Mouse (Mus musculus) kidney, embryonic 15.5 days (tissue): ENCODE data around the gene Rab5b. TPM values are rescaled to one million over a fixed set of nuclear protein-coding genes. Genes with fewer than 3 reads are reported as not detected.
A peak's percentile ranks its signal among the peaks of the same experiment; 100 is the strongest.

Source experiments
- ATAC-seq: fragments of 200-750 bp; cut with Nextera tagmentation; replicated peaks from 2 replicates; pipeline ENCODE4 v1.8.0; 2017; ENCODE audit warnings: moderate TSS enrichment; ENCODE audit not compliant: low FRiP score
- H3K27ac ChIP-seq: fragments of 300-500 bp; sonication (generic); 2 replicates; pipeline ENCODE4 v1.5.1; 2015; ENCODE audit warnings: mild to moderate bottlenecking, inconsistent platforms
- H3K27me3 ChIP-seq: fragments of 300-500 bp; sonication (generic); 2 replicates; pipeline ENCODE4 v1.6.1; 2015; ENCODE audit warnings: inconsistent platforms
- H3K36me3 ChIP-seq: fragments of 300-500 bp; sonication (generic); 2 replicates; pipeline ENCODE4 v1.6.1; 2015; ENCODE audit warnings: inconsistent platforms
- H3K4me1 ChIP-seq: fragments of 300-500 bp; sonication (generic); 2 replicates; pipeline ENCODE4 v1.6.1; 2015; ENCODE audit warnings: inconsistent platforms
- H3K4me2 ChIP-seq: fragments of 300-500 bp; sonication (generic); 2 replicates; pipeline ENCODE4 v1.6.1; 2015; ENCODE audit warnings: moderate library complexity, mild to moderate bottlenecking, inconsistent platforms
- H3K4me3 ChIP-seq: fragments of 300-500 bp; sonication (generic); replicated peaks from 2 replicates; pipeline ENCODE4 v1.5.1; 2015; ENCODE audit warnings: mild to moderate bottlenecking, inconsistent platforms
- H3K9ac ChIP-seq: fragments of 300-500 bp; sonication (generic); 2 replicates; pipeline ENCODE4 v1.6.1; 2015; ENCODE audit warnings: mild to moderate bottlenecking, inconsistent platforms
- H3K9me3 ChIP-seq: fragments of 300-500 bp; sonication (generic); replicated peaks from 2 replicates; pipeline ENCODE4 v1.6.1; 2016; ENCODE audit warnings: inconsistent platforms
- WGBS: fragments of 180-500 bp; shearing (Covaris S2); methylation state at CpG from one replicate; pipeline ENCODE4 v1.1.7; 2015; ENCODE audit warnings: mixed read lengths; 5-methylcytosine and 5-hydroxymethylcytosine counted together
- polyA plus RNA-seq: library from polyadenylated mRNA; unstranded; fragments of >200 nt; fragmentation: Nextera tagmentation; extraction: Ambion mirVana; gene quantifications from 2 replicates; pipeline ENCODE4 v1.2.1, GENCODE M21; 2015

Rab5b gene
- polyA plus RNA-seq, 1 experiment from 2014 or later: 72.3 TPM

GRCm38 (mm10) chr10:128657844-128658243 lies 38.2 kb downstream of the Rab5b start:
- Histone ChIP-seq H3K9me3 (no peaks in the 10 kb centered on the region), H3K9ac (no peak overlapping the region), H3K4me1 (0 out of 2 replicates have a peak, but pooled peaks cover 5% of the 10 kb centered on the region), H3K36me3 (no peaks in the 10 kb centered on the region), H3K27ac (no peak overlapping the region), H3K4me2 (no peak overlapping the region), H3K4me3 (no peak overlapping the region), H3K27me3 (no peaks in the 10 kb centered on the region)
- ATAC-seq: no peak
- WGBS: 53% methylated on average over 9 of the region's 9 CpGs

- no peak overlapping the region for H3K4me2 ChIP-seq
- no peaks in the 10 kb centered on the region for H3K36me3 ChIP-seq
- no peak for ATAC-seq
- no peaks in the 10 kb centered on the region for H3K9me3 ChIP-seq
- no peaks in the 10 kb centered on the region for H3K27me3 ChIP-seq
- WGBS: 85% methylated on average over 1 of the region's 1 CpGs
- no peak overlapping the region for H3K9ac ChIP-seq
- no peak overlapping the region for H3K27ac ChIP-seq
- 0 out of 2 replicates have a peak, but pooled peaks cover 5% of the 10 kb centered on the region for H3K4me1 ChIP-seq
- no peak overlapping the region for H3K4me3 ChIP-seq
Measured at GRCm38 (mm10) chr10:128656731-128657130, 39.3 kb downstream of the Rab5b start.

- Histone ChIP-seq H3K27ac (no peak overlapping the region), H3K36me3 (no peaks in the 10 kb centered on the region), H3K4me2 (no peak overlapping the region), H3K27me3 (no peaks in the 10 kb centered on the region), H3K4me3 (no peak overlapping the region), H3K9ac (no peak overlapping the region), H3K4me1 (0 out of 2 replicates have a peak, but pooled peaks cover 5% of the 10 kb centered on the region), H3K9me3 (no peaks in the 10 kb centered on the region)
- WGBS: 90% methylated on average over 3 of the region's 3 CpGs
- no peak for ATAC-seq
Measured at GRCm38 (mm10) chr10:128655254-128655653, 40.8 kb downstream of the Rab5b start.

GRCm38 (mm10) chr10:128653866-128654265 lies 42.2 kb downstream of the Rab5b start:
- 70% methylated on average over 4 of the region's 4 CpGs for WGBS
- ATAC-seq: no peak
- Histone ChIP-seq H3K4me1 (no peaks in the 10 kb centered on the region), H3K9me3 (no peaks in the 10 kb centered on the region), H3K9ac (no peak overlapping the region), H3K4me2 (no peak overlapping the region), H3K27me3 (no peaks in the 10 kb centered on the region), H3K36me3 (no peaks in the 10 kb centered on the region), H3K27ac (no peak overlapping the region), H3K4me3 (no peak overlapping the region)

- peak overlapping the region; percentile 30; the same call in 1 of the 2 replicates for H3K27ac ChIP-seq
- 0 out of 2 replicates have a peak overlapping the region, but pooled peaks have one; percentile 29 for H3K9ac ChIP-seq
- 7% methylated on average over 11 of the region's 13 CpGs for WGBS
- H3K36me3 ChIP-seq: no peaks in the 10 kb centered on the region
- H3K9me3 ChIP-seq: no peaks in the 10 kb centered on the region
- peak; percentile 72 for ATAC-seq
- peak overlapping the region; percentile 91 for H3K4me2 ChIP-seq
- peak overlapping the region; percentile 54 for H3K4me3 ChIP-seq
- H3K27me3 ChIP-seq: 0 out of 2 replicates have a peak, but pooled peaks cover 4% of the 10 kb centered on the region
- peaks cover 21% of the 10 kb centered on the region for H3K4me1 ChIP-seq
Measured at GRCm38 (mm10) chr10:128646139-128647089, 49.6 kb downstream of the Rab5b start.

GRCm38 (mm10) chr10:128645111-128646011 lies 50.7 kb downstream of the Rab5b start, which contains the start of gene Ikzf4:
Ikzf4 (minus strand) TSS chr10:128645991.
- ATAC-seq: peak; percentile 72
- Histone ChIP-seq H3K4me2 (peak within 1 kb of the TSS; percentile 91), H3K9ac (peak within 1 kb of the TSS; percentile 54), H3K4me3 (peak within 1 kb of the TSS; percentile 54), H3K9me3 (no peaks in the 10 kb centered on the region), H3K36me3 (no peaks in the 10 kb centered on the region), H3K27ac (peak within 1 kb of the TSS; percentile 30; the same call in 1 of the 2 replicates), H3K4me1 (peaks cover 21% of the 10 kb centered on the region), H3K27me3 (0 out of 2 replicates have a peak, but pooled peaks cover 4% of the 10 kb centered on the region)
- WGBS: 3% methylated on average over 36 of the region's 36 CpGs

- Histone ChIP-seq H3K9me3 (no peaks in the 10 kb centered on the region), H3K4me2 (no peak overlapping the region), H3K27ac (no peak overlapping the region), H3K4me1 (peaks cover 21% of the 10 kb centered on the region), H3K27me3 (0 out of 2 replicates have a peak, but pooled peaks cover 4% of the 10 kb centered on the region), H3K9ac (no peak overlapping the region), H3K4me3 (no peak overlapping the region), H3K36me3 (no peaks in the 10 kb centered on the region)
- 87% methylated on average over 6 of the region's 6 CpGs for WGBS
- ATAC-seq: no peak
Measured at GRCm38 (mm10) chr10:128642749-128643148, 53.3 kb downstream of the Rab5b start.

- H3K4me1 ChIP-seq: peaks cover 21% of the 10 kb centered on the region
- WGBS: 83% methylated on average over 7 of the region's 7 CpGs
- no peak for ATAC-seq
- H3K4me2 ChIP-seq: no peak overlapping the region
- no peak overlapping the region for H3K27ac ChIP-seq
- H3K27me3 ChIP-seq: 0 out of 2 replicates have a peak, but pooled peaks cover 4% of the 10 kb centered on the region
- no peaks in the 10 kb centered on the region for H3K9me3 ChIP-seq
- no peak overlapping the region for H3K9ac ChIP-seq
- H3K4me3 ChIP-seq: no peak overlapping the region
- no peaks in the 10 kb centered on the region for H3K36me3 ChIP-seq
Measured at GRCm38 (mm10) chr10:128641871-128642270, 54.2 kb downstream of the Rab5b start.

- Histone ChIP-seq H3K4me2 (no peak overlapping the region), H3K27me3 (0 out of 2 replicates have a peak, but pooled peaks cover 4% of the 10 kb centered on the region), H3K9me3 (no peaks in the 10 kb centered on the region), H3K27ac (no peak overlapping the region), H3K4me1 (peaks cover 13% of the 10 kb centered on the region), H3K36me3 (0 out of 2 replicates have a peak, but pooled peaks cover 4% of the 10 kb centered on the region), H3K9ac (no peak overlapping the region), H3K4me3 (no peak overlapping the region)
- WGBS: 93% methylated on average over 15 of the region's 15 CpGs
- ATAC-seq: no peak
Measured at GRCm38 (mm10) chr10:128640891-128641290, 55.2 kb downstream of the Rab5b start.

- Histone ChIP-seq H3K27ac (no peak overlapping the region), H3K4me1 (peaks cover 6% of the 10 kb centered on the region; the same call in 1 of the 2 replicates), H3K4me2 (no peak overlapping the region), H3K27me3 (0 out of 2 replicates have a peak, but pooled peaks cover 4% of the 10 kb centered on the region), H3K9ac (no peak overlapping the region), H3K9me3 (no peaks in the 10 kb centered on the region), H3K4me3 (no peak overlapping the region), H3K36me3 (0 out of 2 replicates have a peak, but pooled peaks cover 6% of the 10 kb centered on the region)
- ATAC-seq: no peak; the same call in 1 of the 2 replicates
- WGBS: 83% methylated on average over 14 of the region's 14 CpGs
Measured at GRCm38 (mm10) chr10:128639999-128640398, 56.1 kb downstream of the Rab5b start.

GRCm38 (mm10) chr10:128637011-128637410 lies 59.1 kb downstream of the Rab5b start:
- Histone ChIP-seq H3K4me2 (peak overlapping the region; percentile 14; the same call in 1 of the 2 replicates), H3K36me3 (peaks cover 16% of the 10 kb centered on the region), H3K4me3 (no peak overlapping the region), H3K27ac (no peak overlapping the region), H3K9ac (0 out of 2 replicates have a peak overlapping the region, but pooled peaks have one; percentile 18), H3K9me3 (no peaks in the 10 kb centered on the region), H3K4me1 (0 out of 2 replicates have a peak, but pooled peaks cover 4% of the 10 kb centered on the region), H3K27me3 (no peaks in the 10 kb centered on the region)
- 27% methylated on average over 11 of the region's 11 CpGs for WGBS
- no peak for ATAC-seq
